Mouse (Mus musculus) kidney, postnatal 10 days (tissue): Measurements from ENCODE around the gene Ncs1.

ENCODE experiments used
- DNase-seq: peaks from one replicate; pipeline ENCODE4 v3.0.0; 2021; ENCODE audit warnings: mixed read lengths

Gene Ncs1

GRCm38 (mm10) chr2:31245491-31246141 lies at the start of gene Ncs1:
Gene Ncs1 (plus strand): TSS chr2:31245823.
- peak; percentile 86 for DNase-seq

- DNase-seq, result no peak
These were observed 47.0 kb upstream of the Ncs1 start for GRCm38 (mm10) chr2:31198621-31199020.

DNA sequence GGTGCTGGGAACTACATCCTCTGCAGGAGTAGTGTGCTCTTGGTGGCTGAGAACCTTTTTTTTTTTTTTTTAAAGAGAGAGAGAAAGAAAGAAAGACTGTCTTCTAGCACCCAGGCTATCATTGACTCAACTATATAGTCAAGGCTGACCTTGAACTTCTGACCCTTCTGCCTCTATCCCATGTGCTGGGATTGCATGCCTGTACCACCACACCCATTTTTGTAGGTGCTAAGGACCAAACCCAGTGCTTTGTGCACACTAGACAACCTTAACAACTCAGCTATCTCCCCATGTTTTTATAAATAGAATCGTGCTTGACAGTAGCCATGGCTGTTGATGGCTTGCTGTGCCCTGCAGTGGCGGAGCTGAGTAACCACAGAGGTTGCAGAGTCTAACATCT lies 45.6 kb upstream of the Ncs1 start:
- DNase-seq, result no peak

- peak; percentile 31 for DNase-seq
These were observed 43.8 kb upstream of the Ncs1 start for GRCm38 (mm10) chr2:31201851-31202250.

GRCm38 (mm10) chr2:31202357-31202756 lies 43.3 kb upstream of the Ncs1 start:
- DNase-seq, result no peak

- no peak for DNase-seq
These were observed 42.7 kb upstream of the Ncs1 start for GRCm38 (mm10) chr2:31202956-31203355.

- DNase-seq, result no peak
These were observed 40.9 kb upstream of the Ncs1 start for GRCm38 (mm10) chr2:31204677-31205076.

GRCm38 (mm10) chr2:31206211-31206610 lies 39.4 kb upstream of the Ncs1 start:
- no peak for DNase-seq

DNA sequence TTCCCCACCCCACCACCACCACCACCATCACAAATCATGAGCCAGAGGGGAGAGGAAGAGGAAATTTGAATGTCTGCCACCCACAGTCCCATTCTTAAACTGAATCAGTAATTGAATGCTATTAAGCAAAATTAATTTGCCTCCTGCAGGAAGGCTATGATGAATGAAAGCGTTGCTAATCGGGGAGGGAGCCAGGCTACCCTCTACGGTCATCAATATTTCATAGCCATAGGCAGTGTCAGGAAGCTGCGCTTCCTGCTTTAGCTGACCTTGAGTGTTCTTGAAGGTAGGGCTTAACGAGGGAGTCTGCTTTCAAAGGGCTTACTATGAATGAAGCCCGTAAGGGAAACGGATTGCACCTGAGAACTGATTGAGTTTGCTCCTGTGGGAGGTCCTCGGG lies 38.7 kb upstream of the Ncs1 start:
- DNase-seq, result no peak

GRCm38 (mm10) chr2:31208544-31209142 lies 37.0 kb upstream of the Ncs1 start:
- DNase-seq, result no peak

DNA sequence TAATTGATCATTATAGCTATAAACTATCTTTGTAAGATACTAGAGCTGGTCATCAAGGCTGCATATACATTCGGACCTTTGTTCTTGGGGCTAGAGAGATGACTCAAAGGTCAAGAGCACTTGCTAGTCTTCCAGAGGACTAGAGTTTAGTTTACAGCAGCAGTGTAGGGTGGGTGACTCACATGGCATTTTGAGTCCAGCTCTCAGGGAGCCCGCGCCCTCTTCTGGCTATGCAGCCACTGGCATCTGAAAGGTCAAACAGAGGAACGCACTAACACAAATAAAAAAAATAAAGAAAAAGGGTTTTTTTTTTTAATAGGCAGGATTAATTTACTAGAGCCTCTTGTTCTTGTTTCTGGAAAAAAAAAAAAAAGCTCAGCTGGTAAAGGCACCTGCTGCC lies 36.1 kb upstream of the Ncs1 start:
- peak; percentile 38 for DNase-seq

DNA sequence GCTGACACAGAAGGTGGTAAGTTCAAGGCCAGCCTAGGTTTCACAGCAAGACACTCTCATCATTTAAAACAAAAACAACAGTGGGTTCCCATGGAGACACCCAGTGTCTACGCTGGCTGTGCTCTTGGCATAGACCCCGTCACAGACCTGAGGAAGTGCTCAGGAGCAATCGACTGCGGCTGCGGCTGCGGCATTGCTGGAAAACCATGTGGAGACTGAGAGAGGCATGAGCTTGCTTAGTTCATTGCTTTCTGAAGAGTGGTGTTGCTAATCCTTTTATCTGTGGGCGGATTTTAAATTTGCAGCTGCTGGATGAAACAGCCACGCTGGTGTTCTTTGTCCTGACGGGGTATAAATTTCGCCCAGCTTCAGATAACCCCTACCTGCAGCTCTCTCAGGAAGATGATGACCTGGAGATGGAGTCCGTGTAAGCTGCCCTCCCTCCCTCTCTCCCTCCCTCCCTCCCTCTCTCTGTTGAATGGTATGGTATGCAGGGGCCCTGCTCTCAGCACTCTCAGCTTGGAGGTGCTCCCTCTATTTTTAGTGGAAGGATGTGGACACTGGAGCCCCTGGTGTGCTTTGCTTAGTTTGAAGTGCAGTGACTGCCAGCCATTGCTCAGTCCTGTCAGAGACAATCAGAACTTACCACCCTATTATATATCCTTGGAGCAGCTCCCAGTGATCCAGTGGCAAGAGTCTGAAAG lies 35.3 kb upstream of the Ncs1 start:
- no peak for DNase-seq

DNA sequence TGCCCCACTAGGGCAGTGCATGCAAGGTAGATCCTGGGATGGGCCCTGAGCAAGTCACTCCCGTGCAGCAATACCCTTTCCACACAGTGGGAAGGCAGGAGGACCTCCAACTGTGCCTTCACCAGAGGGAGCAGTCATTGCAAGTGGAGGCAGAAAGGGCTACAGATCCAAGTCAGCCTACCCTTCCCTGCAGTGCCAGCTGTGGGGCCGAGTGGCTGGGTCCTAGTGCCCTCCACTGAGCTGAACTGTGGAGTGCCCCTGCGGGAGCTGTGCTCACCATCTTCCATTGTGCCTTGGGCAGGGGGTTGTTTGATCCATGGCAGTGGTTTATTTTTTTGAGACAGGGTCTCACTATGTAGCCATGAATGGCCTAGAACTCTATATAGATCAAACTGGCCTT lies 34.4 kb upstream of the Ncs1 start:
- DNase-seq, result no peak

- DNase-seq, result no peak
These were observed 31.3 kb upstream of the Ncs1 start for GRCm38 (mm10) chr2:31214211-31214796.

DNA sequence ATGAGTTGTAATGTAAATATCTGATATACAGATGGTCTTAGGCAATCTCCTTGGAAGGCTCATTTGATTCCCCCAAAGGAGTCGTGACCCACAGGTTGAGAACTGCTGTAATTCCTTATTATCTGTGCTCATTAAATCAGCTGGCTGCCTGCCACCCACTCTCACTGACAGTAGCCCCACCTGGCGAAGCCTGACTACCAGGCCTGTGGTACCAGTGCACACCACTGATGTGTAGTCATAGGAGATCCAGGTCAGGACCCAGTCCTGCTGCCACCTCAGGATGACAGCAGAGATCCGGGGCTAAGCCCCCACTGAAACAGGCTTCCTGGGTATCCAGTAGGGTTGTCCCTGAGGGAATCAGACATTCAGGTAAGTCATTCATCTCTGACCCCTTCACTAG lies 27.0 kb upstream of the Ncs1 start:
- DNase-seq, result no peak

- no peak for DNase-seq
These were observed 26.2 kb upstream of the Ncs1 start for GRCm38 (mm10) chr2:31219470-31219869.

- DNase-seq, result no peak
These were observed 24.8 kb upstream of the Ncs1 start for GRCm38 (mm10) chr2:31220844-31221243.

DNA sequence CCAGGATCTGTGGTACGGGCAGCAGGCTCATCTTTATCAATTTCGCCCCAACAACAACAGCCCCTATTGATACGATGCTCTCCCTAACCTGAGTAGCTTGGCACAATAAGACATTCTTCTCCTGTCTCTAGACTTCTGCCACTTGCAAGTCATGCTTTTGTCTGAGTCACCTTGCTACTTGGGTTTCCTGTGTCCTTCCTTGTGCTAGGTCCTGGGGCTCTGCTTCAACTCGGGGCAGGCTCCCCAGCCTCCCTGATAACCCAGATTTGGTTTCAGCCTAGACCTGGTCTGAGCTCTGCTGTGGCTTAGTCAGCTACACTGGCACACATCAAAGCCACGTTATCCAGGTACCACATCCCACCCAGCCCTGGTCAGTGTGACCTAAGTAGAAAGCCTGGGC lies 24.0 kb upstream of the Ncs1 start:
- DNase-seq, result no peak

- no peak for DNase-seq
These were observed 16.8 kb upstream of the Ncs1 start for GRCm38 (mm10) chr2:31228768-31229311.

- no peak for DNase-seq
These were observed 6.4 kb upstream of the Ncs1 start for GRCm38 (mm10) chr2:31239203-31239696.

- DNase-seq, result no peak
These were observed 5.8 kb upstream of the Ncs1 start for GRCm38 (mm10) chr2:31239833-31240232.

GRCm38 (mm10) chr2:31241639-31242038 lies 4.0 kb upstream of the Ncs1 start:
- DNase-seq, result peak; percentile 75

DNA sequence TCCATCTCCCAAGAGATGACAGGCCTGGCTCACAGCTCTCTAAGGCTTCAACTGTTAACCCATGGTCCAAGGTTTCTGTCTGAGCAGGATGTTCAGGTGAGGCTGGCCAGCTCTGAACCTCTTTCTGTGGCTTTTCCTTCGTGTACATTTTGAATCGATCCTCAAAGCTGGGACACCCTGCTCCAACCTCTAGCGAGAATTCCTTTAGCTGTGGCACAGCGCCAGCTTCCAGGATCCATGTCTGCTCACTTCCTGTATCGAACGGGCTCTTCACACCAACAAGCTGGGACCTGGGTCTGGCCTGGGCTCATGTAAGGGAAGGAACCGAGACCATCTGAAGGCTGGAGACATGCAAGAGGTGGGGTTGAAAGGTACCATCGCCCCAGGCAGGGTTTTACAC lies 1.4 kb upstream of the Ncs1 start:
- peak; percentile 52 for DNase-seq
